Mouse (Mus musculus): Measurements from ENCODE around the gene Gm20388. TPM values are rescaled to one million over a fixed set of nuclear protein-coding genes. Genes with fewer than 3 reads are reported as not detected.
A peak's percentile ranks its signal among the peaks of the same experiment; 100 is the strongest.

The Gm20388 gene
- total RNA-seq, 2 experiments from 2014 or later, result 11.4 to 18.1 TPM

GRCm38 (mm10) chr8:124033400-124033799, 4122.8 kb downstream of the Gm20388 start:
- ATAC-seq (replicated peaks; ENCODE audit: low FRiP score, low TSS enrichment, poor library complexity, severe bottlenecking), result no peak

DNA sequence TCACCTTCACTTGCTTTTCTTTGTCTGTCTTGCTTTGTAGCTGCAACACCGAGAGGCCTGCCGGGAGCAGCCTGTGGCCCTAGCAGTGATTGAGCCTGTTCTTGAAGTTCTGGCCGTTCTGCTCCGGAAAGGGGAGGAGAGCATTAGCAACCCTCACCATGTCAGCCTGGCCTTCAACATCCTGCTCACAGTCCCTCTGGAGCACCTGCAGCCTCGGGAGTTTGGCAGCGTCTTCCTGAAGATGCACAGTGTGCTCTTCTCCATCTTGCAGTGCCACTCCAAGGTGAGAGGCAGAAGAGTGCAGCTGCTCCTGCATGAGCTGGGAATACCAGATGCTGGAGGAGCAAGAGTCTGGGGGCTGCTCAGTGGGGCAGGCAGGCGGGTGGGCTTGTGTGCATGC, 4127.5 kb downstream of the Gm20388 start:
- ATAC-seq (replicated peaks; ENCODE audit: low FRiP score, low TSS enrichment, poor library complexity, severe bottlenecking), result no peak

- no peak for ATAC-seq (replicated peaks; ENCODE audit: low FRiP score, low TSS enrichment, poor library complexity, severe bottlenecking)
Observed at GRCm38 (mm10) chr8:124039351-124039750, 4128.7 kb downstream of the Gm20388 start.

- no peak for ATAC-seq (replicated peaks; ENCODE audit: low FRiP score, low TSS enrichment, poor library complexity, severe bottlenecking)
Observed at GRCm38 (mm10) chr8:124042201-124042600, 4131.6 kb downstream of the Gm20388 start.

DNA sequence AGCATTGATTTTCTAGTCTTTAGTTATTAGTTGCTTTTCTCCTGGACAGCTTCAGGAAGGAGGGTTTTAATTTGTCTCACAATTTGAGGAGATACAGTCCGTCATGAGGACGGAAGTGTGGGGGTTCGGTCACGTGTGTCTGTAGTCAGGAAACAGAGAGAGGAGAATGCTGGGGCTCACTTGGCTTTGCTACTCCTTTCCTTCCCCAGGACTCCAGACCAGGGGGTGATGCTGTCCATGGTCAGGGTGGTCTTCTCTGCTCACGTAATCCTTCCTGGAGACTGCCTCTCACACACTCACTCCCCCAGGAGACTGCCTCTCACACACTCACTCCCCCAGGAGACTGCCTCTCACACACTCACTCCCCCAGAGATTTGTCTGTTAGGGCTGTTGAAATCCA, 4133.8 kb downstream of the Gm20388 start:
- ATAC-seq (replicated peaks; ENCODE audit: low FRiP score, low TSS enrichment, poor library complexity, severe bottlenecking), result no peak

GRCm38 (mm10) chr8:124044931-124045330, 4134.3 kb downstream of the Gm20388 start:
- no peak for ATAC-seq (replicated peaks; ENCODE audit: low FRiP score, low TSS enrichment, poor library complexity, severe bottlenecking)

GRCm38 (mm10) chr8:124045856-124046255, 4135.2 kb downstream of the Gm20388 start:
- no peak for ATAC-seq (replicated peaks; ENCODE audit: low FRiP score, low TSS enrichment, poor library complexity, severe bottlenecking)

DNA sequence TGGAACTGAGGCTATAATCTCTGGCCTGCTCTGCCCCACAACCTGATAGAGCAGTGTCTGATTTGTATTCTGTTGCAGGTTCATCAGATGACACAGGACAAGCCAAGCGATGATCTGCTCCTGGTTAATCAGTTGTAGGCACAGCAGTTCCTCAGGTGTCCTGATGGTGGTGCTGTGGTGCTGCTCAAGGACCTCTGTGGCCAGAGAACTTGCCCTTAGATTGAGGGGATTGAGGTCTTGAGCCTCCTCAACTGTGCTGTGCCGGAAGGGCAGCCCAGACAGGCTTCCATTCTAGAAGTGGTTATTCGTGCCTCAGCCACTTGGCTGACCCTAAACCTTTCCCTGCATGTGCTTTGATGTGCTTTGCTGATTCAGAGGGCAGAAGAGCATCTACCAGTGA, 4141.5 kb downstream of the Gm20388 start:
- peak; percentile 72 for ATAC-seq (replicated peaks; ENCODE audit: low FRiP score, low TSS enrichment, poor library complexity, severe bottlenecking)

GRCm38 (mm10) chr8:124052568-124052967, 4141.9 kb downstream of the Gm20388 start:
- ATAC-seq (replicated peaks; ENCODE audit: low FRiP score, low TSS enrichment, poor library complexity, severe bottlenecking), result no peak

DNA sequence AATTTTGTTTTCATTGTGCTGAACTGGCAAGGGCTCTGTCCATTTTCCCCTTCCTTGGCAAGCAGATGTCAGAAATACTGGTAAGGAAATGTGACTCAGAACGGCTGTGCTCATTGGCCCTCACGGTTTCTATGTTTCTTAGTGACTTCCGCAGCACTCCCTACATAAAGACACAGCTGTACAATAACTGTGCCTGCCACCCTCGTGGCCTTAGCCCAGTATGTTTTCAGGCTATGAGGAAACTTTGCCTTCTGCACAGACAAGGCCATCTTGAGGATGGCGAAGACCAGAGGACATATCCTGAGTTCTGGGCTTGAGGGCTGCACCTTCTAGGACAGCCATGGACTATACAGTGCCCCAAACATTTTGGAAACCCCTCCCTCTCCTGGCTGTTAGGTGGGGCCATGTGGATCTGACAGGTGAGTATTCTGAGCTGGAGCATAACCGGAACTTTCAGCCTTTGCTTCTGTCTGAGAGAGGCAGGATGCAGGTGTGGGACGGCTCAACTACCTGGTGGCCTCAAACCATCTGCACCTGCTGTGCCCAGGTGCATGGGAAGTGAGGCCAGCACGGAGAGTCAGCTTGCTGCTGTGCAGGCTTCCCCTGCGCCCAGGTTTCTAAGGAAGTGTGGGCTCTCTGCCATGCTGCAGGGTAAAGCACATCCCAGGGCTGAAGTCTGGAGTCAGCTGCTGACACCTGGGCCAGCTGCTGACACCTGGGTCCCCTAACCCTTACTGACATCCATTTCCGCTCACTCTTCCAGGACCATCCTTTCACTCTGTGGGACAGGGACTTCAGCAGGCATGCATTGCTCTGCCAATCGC, 4146.4 kb downstream of the Gm20388 start:
- ATAC-seq (replicated peaks; ENCODE audit: low FRiP score, low TSS enrichment, poor library complexity, severe bottlenecking), result no peak

DNA sequence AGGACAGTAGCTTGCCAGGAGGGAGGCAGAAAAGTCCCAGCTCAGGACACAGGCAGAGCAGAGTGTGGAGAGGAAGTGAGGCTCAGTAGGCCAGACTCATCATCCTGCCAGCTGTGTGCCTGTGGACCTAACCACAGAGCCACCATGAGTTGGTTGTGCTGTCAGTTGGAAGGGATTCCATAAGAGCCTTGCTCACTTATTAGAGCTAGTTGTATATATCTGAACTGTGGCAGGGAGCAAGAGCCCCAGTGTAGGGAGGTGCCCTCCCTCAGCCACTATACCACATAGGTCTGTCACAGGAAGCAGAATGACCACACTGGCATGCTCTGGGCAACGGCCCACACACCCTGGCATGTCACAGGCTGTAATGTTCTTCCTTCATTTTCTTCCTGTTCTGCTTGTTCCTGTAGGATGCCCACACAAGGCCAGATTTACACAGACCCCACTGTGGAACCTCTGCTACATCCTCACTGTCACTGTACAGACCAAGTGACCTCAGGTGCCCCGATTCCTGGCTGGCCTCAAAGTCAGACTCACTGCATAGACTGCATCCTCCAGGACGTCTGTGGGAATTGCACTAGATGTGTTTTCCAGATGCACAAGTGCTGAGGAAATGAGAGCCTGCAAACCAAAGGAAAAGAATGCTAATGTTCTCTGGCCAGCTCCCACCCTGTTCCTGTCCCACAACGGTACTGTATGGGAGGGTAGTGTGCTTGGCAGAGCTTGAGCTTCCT, 4155.9 kb downstream of the Gm20388 start:
- no peak for ATAC-seq (replicated peaks; ENCODE audit: low FRiP score, low TSS enrichment, poor library complexity, severe bottlenecking)

GRCm38 (mm10) chr8:124067059-124067750, 4156.6 kb downstream of the Gm20388 start:
- ATAC-seq (replicated peaks; ENCODE audit: low FRiP score, low TSS enrichment, poor library complexity, severe bottlenecking), result no peak

- peak; percentile 73 for ATAC-seq (replicated peaks; ENCODE audit: low FRiP score, low TSS enrichment, poor library complexity, severe bottlenecking)
Observed at GRCm38 (mm10) chr8:124070363-124071324, 4160.0 kb downstream of the Gm20388 start.

DNA sequence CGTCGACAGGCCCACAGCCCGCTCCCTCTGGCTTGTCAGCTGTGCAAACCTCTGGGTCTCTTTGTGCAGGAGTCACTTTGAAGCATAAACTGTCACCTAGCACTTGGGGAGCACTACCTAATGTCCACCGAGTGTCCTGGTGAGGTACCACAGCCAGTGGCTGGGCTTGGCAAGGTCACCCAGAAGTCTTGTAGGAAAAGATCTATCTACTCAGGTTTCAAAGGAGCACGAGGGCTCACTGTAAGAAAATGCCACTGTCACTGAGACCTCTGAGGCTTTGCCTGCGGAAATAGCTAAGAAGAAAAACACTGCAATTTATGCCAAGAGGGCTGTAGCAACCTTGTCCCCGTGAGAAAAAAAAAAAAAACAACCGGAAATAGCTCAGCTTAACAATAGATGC, 4165.3 kb downstream of the Gm20388 start:
- no peak for ATAC-seq (replicated peaks; ENCODE audit: low FRiP score, low TSS enrichment, poor library complexity, severe bottlenecking)

- ATAC-seq (replicated peaks; ENCODE audit: low FRiP score, low TSS enrichment, poor library complexity, severe bottlenecking), result no peak
Observed at GRCm38 (mm10) chr8:124076416-124076815, 4165.8 kb downstream of the Gm20388 start.

DNA sequence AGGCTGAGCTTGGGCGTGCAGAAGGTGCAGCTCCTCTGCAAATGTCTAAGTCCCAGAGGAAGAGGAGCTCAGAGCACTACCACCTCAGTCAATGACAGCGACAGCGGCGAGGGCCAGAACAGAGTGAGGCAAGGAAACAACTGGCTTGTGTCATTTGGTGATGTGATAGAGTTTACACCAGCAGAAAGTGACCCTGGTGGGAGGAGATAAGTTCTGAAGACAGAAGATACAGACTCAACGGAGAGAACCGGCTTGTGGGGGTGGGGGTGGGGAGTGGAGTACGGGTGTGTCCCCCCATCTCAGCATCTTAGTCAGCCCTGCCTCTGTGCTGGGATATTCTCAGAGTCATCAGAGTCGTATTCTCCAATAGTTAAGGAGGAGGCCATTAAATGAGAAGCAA, 4166.7 kb downstream of the Gm20388 start:
- ATAC-seq (replicated peaks; ENCODE audit: low FRiP score, low TSS enrichment, poor library complexity, severe bottlenecking), result peak; percentile 94

- ATAC-seq (replicated peaks; ENCODE audit: low FRiP score, low TSS enrichment, poor library complexity, severe bottlenecking), result 0 out of 2 replicates have a peak, but pooled peaks have one; percentile 30
Observed at GRCm38 (mm10) chr8:124077998-124078397, 4167.4 kb downstream of the Gm20388 start.

- no peak for ATAC-seq (replicated peaks; ENCODE audit: low FRiP score, low TSS enrichment, poor library complexity, severe bottlenecking)
Observed at GRCm38 (mm10) chr8:124078969-124079368, 4168.3 kb downstream of the Gm20388 start.

All from megakaryocyte-erythroid progenitor cell, adult 5-6 weeks (primary cell).